Mouse (Mus musculus) testis, adult 2 months (tissue): ENCODE results near the gene Mal.

Source experiments
- CTCF ChIP-seq: fragments of 200-500 bp; IDR thresholded peaks from 2 replicates; pipeline ENCODE4 v1.5.1; 2012; ENCODE audit warnings: low read depth, mild to moderate bottlenecking, inconsistent platforms, low read length, moderate library complexity; ENCODE audit not compliant: control insufficient read depth, insufficient read depth, insufficient replicate concordance
- POLR2A ChIP-seq: fragments of 200-500 bp; IDR thresholded peaks from 2 replicates; pipeline ENCODE4 v1.6.1; 2012; ENCODE audit warnings: low read depth, mild to moderate bottlenecking, inconsistent platforms, low read length, moderate library complexity; ENCODE audit not compliant: control insufficient read depth

DNA sequence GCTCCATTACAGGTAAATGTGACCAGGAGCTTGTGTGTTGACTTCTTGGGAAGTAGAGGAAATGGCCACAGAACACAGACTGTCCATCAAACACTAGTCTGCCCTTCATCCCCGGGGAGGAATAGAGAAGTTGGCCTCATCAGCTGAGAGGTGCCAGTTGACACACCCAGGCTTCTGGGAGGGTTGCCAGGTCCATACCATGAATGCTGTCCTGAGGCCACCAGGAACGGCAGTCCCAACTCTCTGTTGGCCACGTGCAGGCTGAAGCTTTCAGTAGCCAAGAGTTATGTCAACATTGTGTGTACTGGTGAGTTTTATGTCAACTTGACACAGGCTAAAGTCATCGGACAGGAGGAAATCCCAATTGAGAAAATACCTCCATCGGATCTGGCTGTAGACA lies 9.6 kb downstream of the Mal start:
- no peak for TF ChIP-seq POLR2A
- no peak for TF ChIP-seq CTCF
